Mouse (Mus musculus) G1E (cell line): Measurements from ENCODE around the gene Aprt. TPM values are rescaled to one million over a fixed set of nuclear protein-coding genes. Genes with fewer than 3 reads are reported as not detected.
A peak's percentile ranks its signal among the peaks of the same experiment; 100 is the strongest.

ENCODE experiments used
- ATAC-seq: 2 replicates; pipeline ENCODE4 v1.8.0; 2016; ENCODE audit warnings: mild to moderate bottlenecking; ENCODE audit not compliant: insufficient number of reproducible peaks, poor library complexity, low FRiP score, severe bottlenecking; ENCODE audit errors: extremely low read depth
- DNase-seq: peaks from one replicate; pipeline ENCODE4 v3.0.0; 2012; ENCODE audit warnings: low spot score
- H3K27me3 ChIP-seq: 2 replicates; pipeline ENCODE4 v1.6.1; 2012; ENCODE audit warnings: mild to moderate bottlenecking, low read length, inconsistent platforms; ENCODE audit not compliant: insufficient read depth
- H3K36me3 ChIP-seq: replicated peaks from 2 replicates; pipeline ENCODE3; 2012; ENCODE audit warnings: mild to moderate bottlenecking, inconsistent platforms
- H3K4me1 ChIP-seq: 2 replicates; pipeline ENCODE4 v1.6.1; 2012; ENCODE audit warnings: low read depth, low read length, inconsistent platforms, mixed read lengths; ENCODE audit not compliant: insufficient read depth
- H3K4me3 ChIP-seq: 2 replicates; pipeline ENCODE4 v1.5.1; 2012; ENCODE audit warnings: low read depth, mild to moderate bottlenecking, inconsistent platforms, low read length, moderate library complexity, mixed read lengths
- H3K9me3 ChIP-seq: replicated peaks from 2 replicates; pipeline ENCODE4 v1.6.1; 2012; ENCODE audit warnings: inconsistent platforms
- CTCF ChIP-seq: IDR thresholded peaks from 2 replicates; pipeline ENCODE4 v1.5.1; 2012; ENCODE audit warnings: low read depth, low read length, inconsistent platforms, mixed read lengths
- GATA1 ChIP-seq: IDR thresholded peaks from 2 replicates; pipeline ENCODE4 v1.6.1; 2012; ENCODE audit warnings: borderline replicate concordance, low read length, inconsistent platforms, mixed read lengths
- GATA2 ChIP-seq: IDR thresholded peaks from 2 replicates; pipeline ENCODE4 v1.6.1; 2012; ENCODE audit warnings: low read depth, low read length, inconsistent platforms, borderline replicate concordance
- POLR2AphosphoS5 ChIP-seq: IDR thresholded peaks from 2 replicates; pipeline ENCODE4 v1.6.1; 2012; ENCODE audit warnings: low read depth, low read length, inconsistent platforms; ENCODE audit not compliant: insufficient replicate concordance
- TAL1 ChIP-seq: conservative IDR thresholded peaks from 2 replicates; pipeline ENCODE4 v1.6.1; 2012; ENCODE audit warnings: low read depth, low read length, inconsistent platforms, mixed read lengths
- polyA plus RNA-seq: library from polyadenylated mRNA; stranded (reverse); fragments of >175 nt; gene quantifications from 2 replicates; pipeline ENCODE4 v1.2.3, GENCODE M21; 2012
- total RNA-seq, 2 experiments: library from RNA; stranded (forward) in 1 of 2; stranded (reverse) in 1 of 2; fragments of 200-1000 nt in 1 of 2; fragments of >200 nt in 1 of 2; fragmentation: Nextera tagmentation in 1 of 2; gene quantifications; 2 replicates each; pipeline ENCODE4 v1.2.3; 2014 to 2017

The Aprt gene
- total and polyA plus RNA-seq, 3 experiments, result 100.0 to 389 (median 112) TPM

- H3K36me3 ChIP-seq, result peaks cover 28% of the 10 kb centered on the region
- no peak; the same call in 1 of the 2 replicates for ATAC-seq
- TF ChIP-seq CTCF, result no peak
- no peak for TF ChIP-seq POLR2AphosphoS5
- no peak for TF ChIP-seq GATA2
- no peak for TF ChIP-seq GATA1
- TF ChIP-seq TAL1, result no peak
- H3K9me3 ChIP-seq, result no peaks in the 10 kb centered on the region
- peaks cover 31% of the 10 kb centered on the region for H3K27me3 ChIP-seq
- no peak overlapping the region for H3K4me3 ChIP-seq
- no peak for DNase-seq
- peaks cover 16% of the 10 kb centered on the region for H3K4me1 ChIP-seq
These were observed 42.1 kb upstream of the Aprt start for GRCm38 (mm10) chr8:122618660-122619378.

DNA sequence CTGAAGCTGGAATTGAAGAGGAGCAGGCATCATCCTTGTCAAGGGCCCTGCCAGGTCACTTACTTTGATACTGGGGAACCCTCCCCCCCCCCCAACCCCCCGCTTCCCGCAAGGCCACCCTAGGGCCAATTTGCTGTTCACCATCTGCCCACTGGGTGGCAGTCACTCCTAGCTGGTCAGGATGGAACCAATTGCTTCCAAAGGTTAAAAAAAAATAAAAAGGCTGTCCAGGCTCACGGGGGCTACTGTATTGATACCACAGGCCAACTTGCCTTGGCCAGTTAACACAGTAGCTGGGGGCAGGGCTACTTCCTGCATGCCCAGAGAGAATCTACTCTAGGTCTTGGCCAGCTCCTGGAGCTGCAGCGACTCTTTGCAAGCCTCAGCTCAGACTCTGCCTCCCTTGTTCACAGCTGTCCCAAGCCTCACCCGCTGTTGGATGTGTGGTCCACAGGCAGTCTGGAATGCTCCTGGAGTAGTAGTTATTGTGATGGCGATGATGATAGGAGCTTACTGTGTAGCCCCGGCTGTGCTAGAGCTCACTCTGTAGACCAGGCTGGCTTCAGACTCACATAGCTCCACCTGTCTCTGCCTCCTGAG is 41.3 kb upstream of the Aprt start:
- DNase-seq (peak; percentile 62), ATAC-seq (peak; percentile 28; the same call in 1 of the 2 replicates)
- Histone ChIP-seq H3K4me3 (no peak overlapping the region), H3K36me3 (peaks cover 36% of the 10 kb centered on the region), H3K4me1 (peaks cover 16% of the 10 kb centered on the region), H3K27me3 (peaks cover 29% of the 10 kb centered on the region), H3K9me3 (no peaks in the 10 kb centered on the region)
- TF ChIP-seq TAL1 (no peak), POLR2AphosphoS5 (no peak), GATA2 (no peak)

DNA sequence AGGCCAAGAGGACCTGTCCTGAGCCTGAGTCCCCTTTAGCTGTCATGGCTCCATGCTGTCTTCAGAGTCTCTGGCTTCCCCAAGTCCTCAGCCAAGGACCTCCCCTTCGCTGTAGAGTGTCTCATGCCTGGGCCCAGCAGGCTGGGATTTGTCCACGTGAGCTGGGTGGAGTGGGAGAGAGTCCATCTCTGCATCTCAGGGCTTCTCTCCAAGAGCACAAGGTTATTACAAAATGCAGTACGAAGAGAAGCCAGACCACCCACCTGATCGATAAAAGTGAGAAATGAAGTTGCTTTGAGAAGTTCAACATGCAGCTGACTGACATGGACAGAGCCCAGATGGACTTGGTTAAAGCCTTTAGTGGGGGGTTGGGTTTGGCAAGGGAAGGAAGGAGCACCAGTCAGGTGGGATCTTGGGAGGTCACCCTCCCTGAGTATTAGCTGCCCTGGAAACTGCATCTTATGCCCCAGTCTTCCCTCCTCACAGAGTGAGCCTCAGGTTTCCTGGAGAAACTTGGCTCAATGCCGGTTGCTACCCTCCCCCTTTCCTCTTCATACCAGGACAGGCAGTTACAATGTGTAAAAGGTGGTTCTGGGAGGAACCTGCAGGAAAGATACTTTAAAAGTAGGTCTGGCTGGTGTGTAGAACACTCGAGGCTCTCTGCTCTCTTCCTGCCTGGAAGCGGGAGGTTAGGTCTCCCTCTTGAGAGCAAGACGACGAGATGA is 39.6 kb upstream of the Aprt start:
- no peak for TF ChIP-seq GATA1
- no peak for TF ChIP-seq TAL1
- no peak for TF ChIP-seq CTCF
- no peak for TF ChIP-seq POLR2AphosphoS5
- no peak for TF ChIP-seq GATA2
- DNase-seq (no peak), ATAC-seq (no peak)
- no peak overlapping the region for H3K4me3 ChIP-seq
- peaks cover 28% of the 10 kb centered on the region for H3K4me1 ChIP-seq
- no peaks in the 10 kb centered on the region for H3K9me3 ChIP-seq
- H3K27me3 ChIP-seq, result peaks cover 13% of the 10 kb centered on the region
- peaks cover 43% of the 10 kb centered on the region for H3K36me3 ChIP-seq

GRCm38 (mm10) chr8:122611295-122612133 is 34.8 kb upstream of the Aprt start, which contains the start of the genes Galns and Trappc2l:
Gene Galns (minus strand): TSS chr8:122611463.
Gene Trappc2l (plus strand): TSS chr8:122611640.
- TF ChIP-seq TAL1 (no peak), CTCF (no peak), GATA2 (no peak), POLR2AphosphoS5 (no peak), GATA1 (no peak)
- DNase-seq (peak; percentile 86), ATAC-seq (peak; percentile 99)
- peaks cover 6% of the 10 kb centered on the region; the same call in 1 of the 2 replicates for H3K27me3 ChIP-seq
- peaks cover 20% of the 10 kb centered on the region for H3K4me1 ChIP-seq
- no peaks in the 10 kb centered on the region for H3K9me3 ChIP-seq
- H3K36me3 ChIP-seq, result peaks cover 39% of the 10 kb centered on the region
- H3K4me3 ChIP-seq, result peak within 1 kb of the TSS; percentile 86

GRCm38 (mm10) chr8:122610612-122611277 is 34.0 kb upstream of the Aprt start:
- no peak for ATAC-seq
- TF ChIP-seq GATA2 (no peak), TAL1 (no peak), GATA1 (no peak), CTCF (no peak), POLR2AphosphoS5 (no peak)

More at GRCm38 (mm10) chr8:122610612-122611277, 34.0 kb upstream of the Aprt start:
- H3K36me3 ChIP-seq, result peaks cover 31% of the 10 kb centered on the region
- peaks cover 6% of the 10 kb centered on the region; the same call in 1 of the 2 replicates for H3K27me3 ChIP-seq
- peaks cover 20% of the 10 kb centered on the region for H3K4me1 ChIP-seq
- no peaks in the 10 kb centered on the region for H3K9me3 ChIP-seq
- H3K4me3 ChIP-seq, result peak overlapping the region; percentile 86
- peak; percentile 48 for DNase-seq
